Mouse (Mus musculus): ENCODE data around the gene Eif5b.

Eif5b gene

DNA sequence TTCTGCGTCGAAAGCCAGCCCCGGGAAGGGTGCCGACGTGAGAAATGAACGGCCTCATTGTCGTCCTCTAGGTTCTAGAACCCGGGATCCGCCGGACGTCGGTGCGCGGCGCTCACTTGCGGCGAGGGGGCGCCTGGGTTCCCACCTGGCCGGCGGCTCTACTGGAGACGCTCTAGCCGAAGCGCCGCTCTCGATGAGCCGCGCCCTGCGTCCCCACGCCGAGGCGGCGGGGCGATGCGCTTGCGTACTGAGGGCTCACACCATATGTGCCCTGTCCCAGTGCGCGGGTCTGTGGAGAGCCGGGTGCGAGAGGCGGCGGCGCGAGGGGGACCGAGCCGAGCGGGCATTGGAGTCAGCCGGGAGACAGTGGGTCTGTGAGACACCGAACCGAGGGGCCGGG lies at the start of gene Eif5b, which contains the start of gene Txndc9:
Eif5b (plus strand) TSS at position 144 of the 400 bp plus-strand sequence.
Txndc9 (minus strand) TSS at position 27 of the 400 bp plus-strand sequence.
- peak; percentile 94 to 98 for DNase-seq

DNA sequence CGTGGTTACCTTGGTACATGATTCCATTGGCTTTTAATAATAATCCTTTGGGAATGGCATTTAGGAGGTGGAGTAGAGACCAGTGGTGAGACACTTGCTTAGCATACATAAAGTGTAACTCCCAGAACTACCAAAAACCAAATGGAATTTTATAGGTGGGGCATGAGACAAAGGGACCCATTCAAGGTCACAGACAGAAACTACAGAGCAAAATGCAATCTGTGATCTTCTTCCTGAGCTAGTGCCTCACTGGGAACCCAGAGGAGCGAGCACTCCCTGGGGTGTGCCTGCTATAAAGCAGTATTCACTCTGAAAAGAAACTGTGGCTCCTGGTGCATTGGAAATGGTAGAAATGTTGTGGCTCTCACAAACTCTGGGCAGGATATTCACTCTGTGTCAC lies 48.9 kb upstream of the Eif5b start:
- DNase-seq = no peak

DNA sequence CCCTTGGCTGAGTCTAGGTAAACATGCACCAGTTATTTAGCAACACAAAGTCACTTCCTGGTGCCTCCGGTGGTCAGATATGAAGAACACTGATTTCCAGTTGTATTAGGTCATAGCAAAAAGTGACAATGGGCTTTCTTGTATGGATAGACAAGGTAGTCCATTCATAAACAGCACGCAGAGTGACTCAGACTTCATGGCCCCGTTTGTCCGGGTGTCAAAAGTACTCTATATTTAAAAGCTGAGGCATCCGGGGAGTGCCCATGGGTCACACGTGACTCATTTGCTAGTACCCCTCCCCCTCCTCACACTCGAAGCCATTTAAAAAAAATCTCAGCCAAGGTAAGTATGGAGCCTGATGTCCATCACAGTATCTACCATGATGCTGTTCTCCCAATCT lies 43.0 kb upstream of the Eif5b start:
- no peak for DNase-seq

DNA sequence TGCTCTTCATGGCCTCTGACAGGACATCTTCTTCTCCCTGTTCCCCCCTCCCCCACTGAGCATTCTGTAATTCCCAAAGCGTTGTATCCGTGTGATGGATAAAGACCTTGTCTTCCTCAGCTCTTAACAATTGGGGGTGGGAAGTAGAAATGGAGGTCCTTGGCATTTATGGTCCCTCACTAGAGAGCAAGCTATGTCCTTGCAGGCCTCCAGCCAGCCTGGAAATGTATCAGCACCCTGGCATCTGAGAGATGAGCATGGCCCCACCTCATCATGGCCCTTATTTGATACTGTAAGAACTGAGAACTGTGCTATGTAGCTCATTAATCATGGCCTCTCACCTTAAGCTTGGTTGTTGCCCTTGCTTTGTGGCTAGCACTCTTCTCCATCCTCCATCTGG lies 42.6 kb upstream of the Eif5b start:
- DNase-seq = no peak

DNA sequence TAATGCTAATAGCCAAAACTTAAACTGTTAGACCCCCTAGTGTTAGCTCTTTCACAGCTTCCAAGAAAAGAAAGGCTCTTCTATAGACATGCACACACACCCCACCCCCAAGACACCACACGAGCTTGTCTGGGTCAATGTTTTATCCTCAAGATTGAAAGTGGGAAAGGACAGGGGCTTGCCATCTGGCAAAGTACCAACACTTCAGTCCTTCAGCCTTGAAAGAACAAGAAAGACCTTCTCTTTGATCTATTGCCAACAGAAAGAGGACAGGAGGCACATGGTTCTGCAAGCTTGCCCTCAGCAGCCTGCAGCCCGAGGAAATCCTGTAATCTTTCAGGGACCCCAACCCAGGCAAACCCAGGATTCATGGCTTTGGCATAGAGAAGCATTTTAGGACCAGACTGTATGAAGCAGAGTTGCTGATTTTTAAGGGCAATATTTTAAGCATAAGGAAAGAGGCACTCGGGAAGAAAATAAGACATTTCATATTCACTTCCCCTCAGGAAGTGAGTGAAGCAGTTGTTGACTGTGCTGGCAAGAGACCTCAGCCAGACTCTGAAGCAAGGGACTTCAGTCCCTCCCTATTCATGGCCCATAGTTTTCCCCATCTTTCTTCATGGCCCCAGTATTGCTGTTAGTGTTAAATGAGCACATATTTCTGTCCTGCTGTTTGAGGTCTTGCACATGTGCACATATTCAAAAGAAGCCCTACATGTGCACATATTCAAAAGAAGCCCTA lies 40.9 kb upstream of the Eif5b start:
- DNase-seq = no peak

DNA sequence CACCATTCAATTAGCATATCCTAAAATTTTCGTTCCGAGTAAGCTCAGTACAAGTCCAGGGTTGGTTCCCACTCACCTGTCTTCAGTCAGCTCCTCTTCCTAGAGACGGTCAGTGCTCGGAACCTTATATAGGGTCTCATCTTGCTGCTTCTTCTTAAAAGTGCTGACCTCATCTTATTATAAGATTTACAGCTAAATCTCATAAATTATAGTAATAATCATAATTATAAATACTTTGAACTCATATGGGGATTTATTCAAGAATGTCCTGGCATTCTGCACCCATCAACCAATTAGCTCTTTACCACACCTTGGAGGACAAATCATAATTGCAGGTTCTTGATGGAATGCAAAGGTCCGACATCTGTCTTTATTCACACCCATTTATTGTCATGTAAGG lies 40.2 kb upstream of the Eif5b start, which contains the start of gene Lyg1:
Lyg1 (minus strand) TSS at position 101 of the 400 bp plus-strand sequence.
- no peak for DNase-seq

DNA sequence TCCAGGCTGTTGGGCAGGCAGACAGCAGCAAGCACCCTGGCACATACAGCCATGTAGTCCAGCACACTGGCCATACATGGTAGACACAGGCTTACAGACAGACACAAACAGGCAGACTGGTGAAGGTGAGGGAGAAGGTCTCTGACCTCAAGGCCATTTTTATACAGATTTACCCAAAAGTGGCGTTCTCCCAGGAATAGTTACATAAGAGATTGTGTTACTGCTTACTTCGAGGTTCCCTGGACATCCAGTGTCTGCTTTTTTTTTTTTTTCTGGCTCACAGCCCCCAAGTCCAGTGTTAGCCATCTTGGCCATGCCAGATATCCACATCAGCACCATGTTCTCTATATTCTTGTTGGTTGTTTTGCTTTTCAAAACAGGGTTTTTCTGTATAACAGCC lies 39.3 kb upstream of the Eif5b start:
- no peak for DNase-seq

DNA sequence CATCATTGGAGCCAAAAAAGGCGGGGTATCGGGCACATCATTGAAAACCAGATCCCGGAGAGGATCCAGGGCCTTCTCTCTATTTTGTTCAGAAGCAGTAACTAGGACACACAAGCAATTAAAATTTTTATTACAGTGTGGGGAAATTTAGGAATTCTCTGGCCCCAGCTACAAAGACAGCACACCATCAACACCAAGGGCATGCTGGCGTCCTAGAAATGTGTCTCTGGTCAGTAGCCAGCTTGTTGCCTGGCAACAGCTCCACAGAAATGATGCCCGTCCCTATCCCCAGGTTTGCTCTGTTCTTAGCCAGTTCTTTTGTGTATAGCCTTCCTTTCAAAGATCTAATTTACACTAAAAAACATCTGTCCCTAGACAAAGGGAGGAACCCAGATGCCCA lies 38.3 kb upstream of the Eif5b start:
- no peak for DNase-seq

DNA sequence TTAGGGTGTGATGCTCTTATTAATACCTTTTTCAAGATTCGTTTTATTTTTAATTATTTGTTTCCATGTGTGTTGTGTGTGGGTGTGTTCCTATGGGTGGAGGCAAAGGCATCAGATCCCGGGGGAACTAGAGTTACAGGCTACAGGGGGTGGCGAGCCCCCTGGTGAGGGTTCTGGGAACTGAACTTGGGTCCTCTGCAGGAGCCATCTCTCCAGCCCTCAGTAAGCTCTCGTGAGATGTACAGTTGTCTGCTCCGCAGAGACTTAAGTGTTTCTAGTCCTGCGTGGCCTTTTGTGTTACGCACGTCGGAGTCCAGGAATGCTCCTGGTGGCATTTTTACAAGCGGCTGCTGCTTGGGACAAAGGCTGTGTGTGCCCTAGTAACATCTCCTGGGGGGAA lies 32.2 kb upstream of the Eif5b start:
- no peak for DNase-seq

DNA sequence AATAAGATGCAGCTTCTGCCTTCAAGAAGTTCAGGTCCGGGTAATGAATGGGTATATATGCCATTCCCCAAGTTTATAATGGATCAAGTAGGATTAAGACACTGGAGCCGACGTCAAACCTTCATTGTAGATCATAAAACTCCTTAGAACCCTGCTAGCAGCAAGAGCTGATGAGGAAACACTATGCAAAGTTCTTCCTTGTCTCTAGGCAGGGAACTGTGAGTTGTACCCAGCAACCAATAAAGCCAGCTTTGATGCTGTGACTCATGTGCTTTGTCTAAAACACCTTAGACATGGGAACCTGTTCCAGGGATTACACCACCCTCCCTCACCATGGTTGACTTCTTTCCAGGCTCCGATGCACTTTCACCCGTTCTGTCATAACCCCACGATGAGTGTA lies 29.1 kb upstream of the Eif5b start:
- no peak for DNase-seq

DNA sequence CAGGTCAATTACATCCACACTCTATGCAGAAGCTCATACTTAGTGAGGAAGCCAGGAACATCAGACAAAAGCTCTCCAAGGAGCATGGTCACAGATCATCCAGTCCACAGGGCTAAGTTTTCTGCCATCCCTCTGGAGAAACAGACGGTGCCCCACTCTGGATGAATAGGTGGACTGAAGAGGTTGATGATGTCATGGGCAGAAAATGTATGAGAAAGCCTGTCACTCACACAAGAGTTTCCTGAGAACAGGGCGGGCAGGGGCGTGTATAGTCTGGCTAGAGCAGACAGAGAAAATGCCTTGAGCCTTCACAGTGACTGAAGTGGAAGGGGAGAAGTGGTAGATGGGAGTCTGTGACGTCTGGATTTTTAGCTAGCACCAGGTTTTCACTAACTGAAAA lies 26.3 kb upstream of the Eif5b start:
- no peak for DNase-seq

DNA sequence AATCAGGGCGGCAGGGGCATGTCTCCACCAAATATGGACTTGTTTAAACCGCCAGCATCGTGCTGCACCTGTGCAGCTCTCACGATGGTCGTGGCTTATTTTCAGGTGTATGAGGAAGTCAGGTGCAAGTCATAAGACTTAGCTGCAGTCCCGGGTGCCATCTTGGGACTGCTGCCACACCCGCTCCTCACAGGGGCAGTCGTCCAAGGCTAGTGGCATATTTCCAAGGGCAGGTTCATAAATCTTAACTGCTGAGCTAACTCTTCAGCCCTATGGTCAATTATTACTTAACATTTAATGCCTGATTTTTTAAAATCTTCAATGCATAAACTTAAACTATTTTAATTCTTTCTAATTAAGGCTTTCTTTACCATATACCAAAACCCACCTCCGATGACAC lies 21.1 kb upstream of the Eif5b start:
- peak; percentile 71 for DNase-seq

DNA sequence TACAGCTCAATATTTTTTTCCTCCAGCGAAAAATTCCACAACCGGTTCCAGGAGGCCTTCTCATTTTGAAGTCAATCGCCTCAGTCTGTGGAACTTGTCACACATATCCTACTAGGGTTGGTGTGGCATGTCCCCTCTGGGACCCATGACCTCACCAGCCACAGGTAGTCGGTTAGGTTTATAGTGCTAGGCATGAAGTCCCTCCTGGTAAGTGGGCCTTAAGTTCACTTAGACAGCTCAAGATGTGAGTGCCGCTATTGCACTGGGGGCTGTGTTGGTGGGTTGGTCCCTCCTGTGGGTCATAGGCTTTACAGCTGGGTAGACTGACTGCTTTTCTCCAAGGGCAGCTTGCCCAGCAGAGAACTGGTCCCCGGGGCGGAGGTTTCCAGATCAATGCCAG lies 20.5 kb upstream of the Eif5b start:
- no peak for DNase-seq

DNA sequence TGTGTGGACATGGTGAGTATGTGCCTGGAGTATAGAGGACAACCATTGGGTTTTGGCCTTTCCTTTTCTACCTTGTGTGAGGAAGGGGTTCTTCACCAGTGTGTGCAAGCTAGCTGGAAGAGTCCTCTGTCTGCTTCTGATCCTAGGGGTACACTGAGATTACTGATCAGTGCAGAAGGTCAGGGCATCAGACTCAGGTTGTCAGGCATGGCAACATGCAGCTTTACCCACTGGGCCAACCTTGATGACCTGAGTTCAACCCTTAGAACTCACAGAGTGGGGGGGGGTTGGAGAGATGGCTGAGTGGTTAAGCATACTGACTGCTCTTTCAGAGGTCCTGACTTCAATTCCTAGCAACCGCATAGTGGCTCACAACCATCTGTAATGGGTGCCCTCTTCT lies 13.5 kb upstream of the Eif5b start:
- DNase-seq = no peak

DNA sequence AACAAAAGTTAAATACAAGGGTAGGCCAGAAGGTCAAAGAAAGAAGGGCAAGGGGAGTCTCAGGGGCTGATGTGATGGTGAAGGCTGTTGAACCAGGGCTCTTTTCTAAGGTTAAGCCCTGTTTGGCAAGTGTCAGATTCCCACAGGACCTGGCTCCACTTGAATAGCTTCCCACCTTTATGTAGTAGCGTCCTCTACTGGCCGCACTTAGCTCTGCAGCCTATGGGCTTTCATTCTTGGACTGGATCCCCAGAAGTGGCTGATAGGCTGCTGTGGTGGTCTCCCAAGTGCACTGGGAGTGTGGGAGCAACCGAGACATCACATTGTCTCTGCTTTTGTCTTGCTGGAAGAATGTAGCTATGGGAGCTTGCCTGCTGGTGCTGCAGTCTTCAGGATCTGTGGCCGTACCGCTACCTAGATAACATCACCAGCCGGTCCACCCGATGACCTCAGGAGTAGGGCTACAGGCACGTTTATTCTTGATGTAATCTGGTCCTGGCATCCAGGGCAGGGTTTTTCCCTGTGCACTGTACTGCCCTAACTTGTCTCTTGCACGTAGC lies 12.0 kb upstream of the Eif5b start:
- DNase-seq = peak; percentile 22 to 42

DNA sequence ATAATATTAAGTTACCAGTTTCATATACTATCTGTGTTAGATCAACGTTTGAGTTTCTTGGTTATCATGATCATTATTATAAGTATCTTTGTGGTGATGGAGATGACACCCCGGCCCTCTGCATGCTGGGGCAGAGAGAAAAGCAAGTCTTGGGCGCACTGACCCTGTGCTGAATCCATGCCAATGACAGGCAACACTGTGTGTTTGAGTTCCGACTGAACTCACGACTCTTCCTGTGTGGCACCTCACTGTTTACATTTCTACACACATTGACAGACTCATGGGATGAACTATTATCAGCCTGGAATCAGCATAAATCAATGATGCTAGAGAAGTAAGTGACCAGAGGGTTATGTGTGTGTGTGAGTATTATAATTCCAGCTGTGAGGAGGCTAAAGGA lies 10.0 kb upstream of the Eif5b start:
- DNase-seq = no peak

DNA sequence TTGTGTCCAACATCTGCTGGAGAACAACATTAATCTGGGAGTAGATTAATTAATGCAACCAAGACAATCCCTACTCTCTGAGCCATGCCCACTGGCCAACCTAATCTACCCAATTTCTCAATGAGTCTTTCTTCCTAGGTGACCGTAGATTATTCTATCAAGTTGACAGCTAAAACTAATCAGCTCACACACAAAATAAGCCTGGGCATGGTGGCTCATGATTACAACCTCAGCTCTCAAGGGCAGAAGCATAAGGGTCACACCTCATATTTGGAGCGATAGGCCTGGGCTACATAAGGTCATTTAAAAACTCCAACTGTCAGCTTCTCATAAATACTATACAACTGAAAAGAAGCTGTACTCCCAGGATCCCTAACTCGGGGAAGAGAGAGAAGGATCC lies 1.6 kb upstream of the Eif5b start:
- no peak for DNase-seq

DNA sequence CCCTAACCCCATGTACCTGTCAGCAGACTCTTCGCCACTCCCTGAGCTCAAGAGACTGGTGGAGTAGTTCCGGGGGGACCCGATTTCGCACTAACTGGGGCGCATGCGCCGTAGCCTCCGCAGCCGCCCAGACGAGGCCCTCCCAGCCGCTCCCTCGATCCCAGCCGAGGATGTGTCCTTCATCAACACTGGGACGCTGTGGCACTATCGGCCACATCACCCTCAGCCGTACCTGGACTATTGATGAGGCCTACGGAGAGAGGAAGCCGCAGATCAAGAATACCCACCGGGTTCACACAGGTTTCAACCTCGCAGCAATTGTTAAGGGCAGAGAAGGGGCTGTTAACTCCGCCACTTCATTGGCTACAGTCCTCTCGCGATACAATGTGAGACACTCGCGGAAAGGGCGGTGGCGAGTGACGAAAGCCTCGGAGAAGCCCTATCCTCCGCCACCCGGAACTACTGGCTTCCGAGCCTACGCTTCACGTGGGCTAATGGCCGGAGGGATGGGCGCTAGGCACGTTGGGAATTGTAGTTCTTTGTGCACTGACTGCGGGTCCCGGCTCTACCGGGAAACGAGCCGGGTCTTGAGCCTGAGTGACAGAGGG lies 829 bp upstream of the Eif5b start:
- peak; percentile 98 to 99 for DNase-seq

DNA sequence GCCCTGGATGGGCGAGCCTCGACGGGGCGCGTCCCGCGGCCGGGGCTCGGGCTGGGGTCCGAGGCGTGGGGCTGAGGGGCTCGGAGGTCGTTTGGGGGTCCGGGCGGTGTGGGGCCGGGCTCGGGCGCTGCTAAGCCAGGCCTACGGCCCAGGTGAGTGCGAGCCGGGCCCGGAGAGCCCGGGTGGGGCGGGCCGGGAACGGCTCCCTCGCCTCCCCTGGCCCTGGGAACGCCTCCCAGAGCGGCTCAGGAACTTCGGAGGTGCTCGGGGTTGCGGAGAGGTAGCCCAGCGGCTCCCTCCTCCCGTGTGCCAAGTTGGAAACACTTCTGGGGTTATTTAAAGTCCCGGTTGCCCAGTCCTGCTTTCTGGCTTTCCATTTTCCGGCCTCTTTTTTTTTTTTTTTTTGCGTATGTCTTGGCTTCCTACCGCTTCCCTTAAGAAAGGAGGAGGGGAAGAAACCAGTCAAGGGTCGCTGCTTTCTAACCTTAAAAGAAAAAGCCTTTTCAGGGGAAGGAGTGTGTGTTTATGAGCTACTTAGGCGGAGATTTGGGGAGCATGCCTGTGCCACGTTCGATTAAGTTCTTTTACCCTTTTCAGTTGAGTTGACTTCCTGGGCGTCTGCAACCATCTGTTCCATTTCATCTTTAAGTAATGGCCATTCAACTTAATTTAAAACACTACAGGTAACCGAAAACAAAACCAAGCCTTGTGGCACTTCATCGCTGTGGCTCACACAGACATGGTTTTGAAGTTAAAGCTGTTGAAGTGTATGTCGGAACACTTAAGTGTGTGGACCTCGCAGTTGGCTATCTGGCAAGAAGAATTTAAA lies 775 bp downstream of the Eif5b start:
- DNase-seq = peak; percentile 7 to 60

DNA sequence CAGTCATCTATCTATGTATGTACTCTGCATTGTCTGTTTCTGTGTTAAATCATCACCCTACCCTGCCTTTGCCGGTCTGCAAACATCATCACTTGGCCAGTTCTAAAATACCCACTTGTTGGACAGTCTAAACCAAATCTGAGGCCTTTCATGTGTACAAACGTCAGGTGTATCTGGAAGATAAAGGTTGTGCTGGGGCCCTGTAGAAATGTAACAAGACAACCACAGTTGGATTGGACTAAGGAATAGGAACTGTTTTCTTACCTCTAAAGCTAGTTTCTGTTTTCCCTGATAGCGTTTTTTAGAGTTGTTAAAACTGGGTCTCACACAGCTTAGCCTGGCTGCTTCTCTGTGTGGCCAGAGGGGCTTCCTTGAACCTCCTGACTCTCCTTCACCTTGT lies 1.7 kb downstream of the Eif5b start:
- no peak for DNase-seq

DNA sequence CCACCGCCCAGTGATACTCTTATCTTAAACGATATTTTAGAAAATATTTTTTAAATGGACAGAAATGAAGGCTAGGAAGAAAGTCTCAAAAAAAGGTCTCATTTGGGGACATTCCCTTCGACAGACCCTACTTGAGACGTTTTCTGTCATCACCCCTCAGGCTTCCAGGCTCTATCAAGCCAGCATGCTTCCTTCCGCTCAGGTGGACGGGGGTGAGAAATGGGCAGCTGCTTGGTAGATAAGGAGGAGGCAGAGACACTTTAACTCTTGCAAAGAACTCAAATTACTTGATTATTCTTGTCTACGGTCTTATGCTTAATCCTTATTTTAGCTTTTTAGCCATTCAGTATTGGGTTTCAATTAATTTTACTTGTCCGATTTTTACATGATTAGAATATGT lies 3.0 kb downstream of the Eif5b start:
- no peak for DNase-seq

DNA sequence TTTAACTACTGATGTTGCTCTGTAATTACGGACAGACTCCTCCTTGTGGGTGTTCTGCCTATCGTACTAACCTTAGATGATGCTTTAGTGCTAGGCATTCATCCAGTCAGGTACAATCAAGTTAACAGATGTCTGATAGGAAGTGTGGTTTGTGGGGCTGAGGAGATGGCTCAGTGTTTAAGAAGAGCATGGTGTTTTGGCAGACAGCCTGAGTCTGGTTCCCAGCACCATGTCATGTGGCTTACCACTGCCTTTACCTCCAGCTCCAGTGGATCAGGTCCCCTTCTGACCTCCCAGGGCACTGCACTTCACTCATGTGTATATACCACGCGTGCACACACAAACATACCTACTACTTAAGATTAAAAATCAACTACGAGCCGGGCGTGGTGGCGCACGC lies 4.1 kb downstream of the Eif5b start:
- DNase-seq = no peak

DNA sequence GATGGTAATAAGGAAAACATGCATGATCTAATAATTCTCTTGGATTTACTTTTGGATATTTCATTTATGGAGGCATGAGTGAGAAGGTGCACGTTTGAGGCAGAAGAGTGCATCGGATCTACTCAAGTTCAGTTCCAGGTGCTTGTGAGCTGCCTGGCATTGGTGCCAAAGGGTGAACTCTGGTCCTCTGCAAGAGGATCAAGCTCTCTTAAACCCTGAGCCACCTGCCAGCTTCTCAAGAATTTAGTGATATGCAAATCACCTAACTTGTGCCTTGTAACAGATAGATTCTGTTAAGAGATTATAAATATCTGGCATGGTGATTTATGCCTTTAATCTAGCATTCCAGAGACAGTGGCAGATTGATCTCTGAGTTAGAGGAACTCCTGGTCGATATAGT lies 5.2 kb downstream of the Eif5b start:
- no peak for DNase-seq

DNA sequence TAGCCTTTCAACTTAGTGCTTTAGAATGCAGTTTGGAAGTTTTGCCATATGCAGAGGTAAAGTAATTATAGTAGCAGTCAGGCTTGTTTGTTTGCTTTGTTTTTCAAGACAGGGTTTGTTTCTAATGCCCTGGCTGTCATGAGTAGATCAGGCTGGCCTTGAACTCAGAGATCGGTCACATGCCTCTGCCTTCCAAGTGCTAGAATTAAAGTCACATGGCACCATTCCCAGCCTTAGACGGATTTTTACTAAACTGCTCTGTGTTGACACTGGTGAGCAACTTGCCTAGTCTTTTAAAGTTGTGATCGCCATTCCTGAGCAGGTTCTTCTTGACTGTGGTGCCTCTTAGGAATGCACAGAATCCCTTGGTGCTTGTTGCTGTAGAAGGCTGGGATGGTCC lies 8.9 kb downstream of the Eif5b start:
- no peak for DNase-seq
